Mouse (Mus musculus): Measurements from ENCODE around the gene Zp2.

- no peak for TF ChIP-seq CTCF (IDR thresholded peaks at IDR 0.05; ENCODE audit: extremely low read depth, insufficient read depth, low read length)
- no peak for TF ChIP-seq POLR2A (IDR thresholded peaks at IDR 0.05; ENCODE audit: extremely low read depth, insufficient read depth, low read length)
Observed at GRCm38 (mm10) chr7:120093033-120093432, 52.1 kb downstream of the Zp2 start.

All from cortical plate, adult 2 months (tissue).